Mouse (Mus musculus): ENCODE data around the gene Six1.
"Not testable (repeated sequence)": the region's sequence is repeated elsewhere in the genome, so short reads cannot be mapped to it uniquely, and the experiment has no call there.

DNA sequence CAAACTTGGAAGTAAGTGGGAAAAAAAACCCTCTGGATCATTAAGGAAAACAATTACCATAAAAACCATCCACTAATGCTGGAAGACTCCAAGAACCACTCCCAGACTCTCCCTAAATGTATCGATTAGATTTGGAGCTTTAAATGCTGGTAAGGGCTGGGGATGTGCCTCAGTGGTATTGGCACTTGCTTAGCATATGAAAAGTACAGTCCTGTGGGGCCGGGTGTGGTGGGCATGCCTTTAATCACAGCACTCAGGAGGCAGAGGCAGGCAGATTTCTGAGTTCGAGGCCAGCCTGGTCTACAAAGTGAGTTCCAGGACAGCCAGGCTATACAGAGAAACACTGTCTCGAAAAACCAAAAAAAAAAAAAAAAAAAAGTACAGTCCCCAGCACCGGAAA, 42.5 kb upstream of the Six1 start:
- TF ChIP-seq CTCF (conservative IDR thresholded peaks at IDR 0.05; ENCODE audit: low read length); NANOG (IDR thresholded peaks at IDR 0.05; ENCODE audit: borderline replicate concordance, low read length); POU5F1 (IDR thresholded peaks at IDR 0.05; ENCODE audit: borderline replicate concordance, low read length): not testable (repeated sequence)

Measured in E14TG2a.4 (cell line).